Comparison of ENCODE assay signal across 8 mouse cellular contexts in the genomic region with DNA sequence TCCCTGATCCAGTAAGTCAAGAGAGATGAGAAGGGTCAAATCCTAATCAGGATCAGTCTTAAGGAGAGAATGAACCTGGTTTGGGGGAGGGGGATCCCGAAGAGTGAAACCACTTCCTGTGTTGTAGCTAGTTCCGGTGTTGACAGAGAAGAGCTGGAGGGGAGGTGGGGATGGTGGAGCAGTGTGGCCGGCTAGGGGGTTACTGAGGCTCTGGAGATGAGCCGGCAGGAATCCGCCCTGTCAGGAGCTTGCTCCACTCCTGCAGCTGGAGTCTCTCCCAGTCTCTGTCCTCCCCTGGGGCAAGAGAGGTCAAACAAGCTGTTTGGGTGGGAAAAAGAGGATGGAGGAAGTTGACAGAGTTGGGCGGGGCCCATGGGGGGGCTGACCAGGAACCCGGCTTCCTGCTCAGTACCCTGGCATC. TPM values are rescaled to one million over a fixed set of nuclear protein-coding genes. Genes with fewer than 3 reads are reported as not detected.
DNase-seq lines count a peak whose midpoint lies in the region; ATAC-seq and TF ChIP-seq lines count a peak whose summit lies in the region.

A gene (plus strand): TSS at position 126 of the 421 bp plus-strand sequence.

- H3K9ac ChIP-seq in heart, adult 2 months (ENCODE audit: low read depth, low read length): peak within 1 kb of the TSS; percentile 55
- peak within 1 kb of the TSS; percentile 42 for H3K9ac ChIP-seq in lung, postnatal 0 days (replicated peaks; ENCODE audit: low read depth)

- 0 out of 2 replicates have a peak, but pooled peaks have one; percentile 10 for TF ChIP-seq EP300 in heart, adult 2 months (IDR thresholded peaks at IDR 0.05; ENCODE audit: insufficient read depth, low read depth, low read length)
- TF ChIP-seq EP300 in lung, postnatal 0 days (IDR thresholded peaks at IDR 0.05): peak; percentile 48; the same call in 1 of the 2 replicates

- peak; percentile 41 for ATAC-seq in activated CD4-positive, CD25-positive, alpha-beta regulatory T cell, adult 4 months
- ATAC-seq in lung, postnatal 0 days: peak; percentile 23

- H3K4me1 ChIP-seq in heart, adult 2 months (ENCODE audit: control insufficient read depth, insufficient read depth, low read length): peaks cover 20% of the 10 kb centered on the region
- peaks cover 16% of the 10 kb centered on the region for H3K4me1 ChIP-seq in kidney, adult 2 months (ENCODE audit: control insufficient read depth, insufficient read depth, low read length)
- peaks cover 30% of the 10 kb centered on the region; the same call in 1 of the 2 replicates for H3K4me1 ChIP-seq in lung, postnatal 0 days (ENCODE audit: insufficient read depth, low read depth, low read length)
- H3K4me1 ChIP-seq in small intestine, adult 2 months (ENCODE audit: control insufficient read depth, insufficient read depth, insufficient read length, low read length): peaks cover 22% of the 10 kb centered on the region

- H3K4me2 ChIP-seq in lung, postnatal 0 days (replicated peaks; ENCODE audit: low read depth, low read length): peak within 1 kb of the TSS; percentile 96

- H3K79me2 ChIP-seq in heart, adult 2 months (replicated peaks; ENCODE audit: control insufficient read depth, insufficient read depth, low read length): no peaks in the 10 kb centered on the region

- H3K36me3 ChIP-seq in heart, adult 2 months (ENCODE audit: control insufficient read depth, insufficient read depth, low read length): no peaks in the 10 kb centered on the region
- no peaks in the 10 kb centered on the region; the same call in 1 of the 2 replicates for H3K36me3 ChIP-seq in kidney, adult 2 months (ENCODE audit: control insufficient read depth, insufficient read depth, low read length)
- peaks cover 4% of the 10 kb centered on the region; the same call in 1 of the 2 replicates for H3K36me3 ChIP-seq in lung, postnatal 0 days (ENCODE audit: insufficient read depth, low read length)
- H3K36me3 ChIP-seq in small intestine, adult 2 months (ENCODE audit: control insufficient read depth, insufficient read depth, low read length): peaks cover 7% of the 10 kb centered on the region

- intact Hi-C loops in heart, adult 2 months (cut with DNase I): loop anchor here (10.0 kb wide), 1 partner anchor 665 kb away; a partner anchor contains a TSS
- intact Hi-C loops in left cerebral cortex, postnatal 25 days (cut with DNase I): loop anchor here (5.0 kb wide), 1 partner anchor 38 kb away; a partner anchor contains a TSS

- WGBS in heart, adult 2 months: 6% methylated on average over 7 of the region's 7 CpGs
- WGBS in kidney, adult 2 months: 27% methylated on average over 7 of the region's 7 CpGs
- 6% methylated on average over 6 of the region's 7 CpGs for WGBS in lung, postnatal 0 days
- WGBS in small intestine, adult 2 months: 29% methylated on average over 7 of the region's 7 CpGs

- TF ChIP-seq CTCF in heart, adult 2 months (IDR thresholded peaks at IDR 0.05): no peak
- no peak for TF ChIP-seq CTCF in kidney, adult 2 months (conservative IDR thresholded peaks at IDR 0.05; ENCODE audit: insufficient read depth, insufficient read length, low read depth, low read length)
- no peak for TF ChIP-seq CTCF in lung, postnatal 0 days (IDR thresholded peaks at IDR 0.05)
- TF ChIP-seq CTCF in small intestine, adult 2 months (IDR thresholded peaks at IDR 0.05; ENCODE audit: extremely low read depth, insufficient read length, insufficient replicate concordance, low read depth, low read length): no peak

- peak; percentile 62 for DNase-seq in adrenal gland, postnatal 14 days
- DNase-seq in adrenal gland, postnatal 4 days (ENCODE audit: low spot score in 2 of 2): no peak
- peak; percentile 79 to 85 for DNase-seq in heart, adult 2 months
- DNase-seq in kidney, adult 2 months: peak; percentile 72
- peak; percentile 90 for DNase-seq in lung, postnatal 0 days (ENCODE audit: low spot score)
- DNase-seq in left cerebral cortex, postnatal 25 days (ENCODE audit: low spot score in 2 of 2): no peak

- peak within 1 kb of the TSS; percentile 97 for H3K27ac ChIP-seq in heart, adult 2 months
- peak within 1 kb of the TSS; percentile 61 for H3K27ac ChIP-seq in kidney, adult 2 months (ENCODE audit: insufficient read depth, low read depth, low read length)
- peak within 1 kb of the TSS; percentile 97 for H3K27ac ChIP-seq in lung, postnatal 0 days (ENCODE audit: low read length)
- H3K27ac ChIP-seq in small intestine, adult 2 months (ENCODE audit: insufficient read depth, low read depth, low read length): peak within 1 kb of the TSS; percentile 81

- peak; percentile 60; the same call in 1 of the 2 replicates for TF ChIP-seq POLR2A in heart, adult 2 months (IDR thresholded peaks at IDR 0.05; ENCODE audit: insufficient read depth, low read depth, low read length)
- TF ChIP-seq POLR2A in kidney, adult 2 months (IDR thresholded peaks at IDR 0.05; ENCODE audit: low read depth, low read length): no peak
- TF ChIP-seq POLR2A in small intestine, adult 2 months (IDR thresholded peaks at IDR 0.05; ENCODE audit: low read depth, low read length): peak; percentile 13; the same call in 1 of the 2 replicates

- no peaks in the 10 kb centered on the region for H3K9me3 ChIP-seq in lung, postnatal 0 days (ENCODE audit: low read length)

- H3K4me3 ChIP-seq in heart, adult 2 months: peak within 1 kb of the TSS; percentile 33
- H3K4me3 ChIP-seq in kidney, adult 2 months (ENCODE audit: insufficient read depth, low read depth, low read length): peak within 1 kb of the TSS; percentile 13; the same call in 1 of the 2 replicates
- H3K4me3 ChIP-seq in lung, postnatal 0 days (ENCODE audit: low read depth, low read length): peak within 1 kb of the TSS; percentile 23
- H3K4me3 ChIP-seq in small intestine, adult 2 months (ENCODE audit: low read depth, low read length): peak within 1 kb of the TSS; percentile 62

- no peaks in the 10 kb centered on the region for H3K27me3 ChIP-seq in heart, adult 2 months (ENCODE audit: control insufficient read depth, insufficient read depth, low read length)
- H3K27me3 ChIP-seq in kidney, adult 2 months (replicated peaks; ENCODE audit: control insufficient read depth, insufficient read depth, low read length): no peaks in the 10 kb centered on the region
- H3K27me3 ChIP-seq in lung, postnatal 0 days (replicated peaks; ENCODE audit: insufficient read depth, low read length): no peaks in the 10 kb centered on the region
- H3K27me3 ChIP-seq in small intestine, adult 2 months (ENCODE audit: control insufficient read depth, insufficient read depth, low read length): no peaks in the 10 kb centered on the region

RNA-seq across cellular contexts. Expression of the gene that starts here (rescaled TPM):
- 6.3 and 16.3 TPM in 2 replicates for total RNA-seq in adrenal gland, postnatal 14 days (2021)
- total RNA-seq in adrenal gland, postnatal 4 days (2021): 10 to 100 TPM in 1 of 2 experiments, 1 to 10 TPM in 1; 8.1 to 11.9 TPM
- 100 to 1,000 TPM; 213 to 307 TPM for polyA plus RNA-seq in activated CD4-positive, CD25-positive, alpha-beta regulatory T cell, adult 4 months (2017; shearing (Covaris generic))
- total RNA-seq in heart, adult 2 months (2021): 1 to 10 TPM; 3.9 to 5.2 TPM
- 4.4 and 6.4 TPM in 2 replicates for polyA plus RNA-seq in heart, adult 2 months (2012; rRNA removed)
- 10.3 and 12.8 TPM in 2 replicates for polyA plus RNA-seq in kidney, adult 2 months (2012; rRNA removed)
- polyA plus RNA-seq in lung, postnatal 0 days (2015; fragmentation: Nextera tagmentation; extraction: Ambion mirVana): 34.7 and 41.0 TPM in 2 replicates
- polyA plus RNA-seq in small intestine, adult 2 months (2012; rRNA removed): 3.5 and 8.1 TPM in 2 replicates
- total RNA-seq in left cerebral cortex, postnatal 25 days (2021): 1 to 10 TPM; 1.9 to 2.9 TPM

Comparison
In these comparisons a context has a peak if more than half of its experiments do, and no peak if none do; other contexts are left out.
1. DNase-seq: peak in adrenal gland, postnatal 14 days (single experiment), heart, adult 2 months (2 of 2), kidney, adult 2 months (single experiment) and lung, postnatal 0 days (single experiment); none in adrenal gland, postnatal 4 days (0 of 2) and left cerebral cortex, postnatal 25 days (0 of 2).
2. Peak in every context shown above with its lines, with median percentiles within 50 percentile points of each other: H3K27ac ChIP-seq and H3K4me3 ChIP-seq.